Mouse (Mus musculus): ENCODE measurements around the gene Ggcx. TPM values are rescaled to one million over a fixed set of nuclear protein-coding genes. Genes with fewer than 3 reads are reported as not detected.

Ggcx gene
- polyA plus RNA-seq, 1 experiment, result 46.2 TPM

GRCm38 (mm10) chr6:72383952-72384351 is 30.2 kb upstream of the Ggcx start:
- Histone ChIP-seq H3K4me3 (replicated peaks; ENCODE audit: extremely low read depth, low read depth, low read length) (no peak overlapping the region), H3K4me1 (ENCODE audit: control insufficient read depth, insufficient read depth, low read length) (peaks cover 7% of the 10 kb centered on the region)
- no peak for TF ChIP-seq CTCF (IDR thresholded peaks at IDR 0.05; ENCODE audit: insufficient read depth, low read length)
- TF ChIP-seq POLR2A (IDR thresholded peaks at IDR 0.05; ENCODE audit: borderline replicate concordance, extremely low read depth, low read depth, low read length), result no peak
- 91% methylated on average over 7 of the region's 7 CpGs for WGBS
- no peak for DNase-seq

DNA sequence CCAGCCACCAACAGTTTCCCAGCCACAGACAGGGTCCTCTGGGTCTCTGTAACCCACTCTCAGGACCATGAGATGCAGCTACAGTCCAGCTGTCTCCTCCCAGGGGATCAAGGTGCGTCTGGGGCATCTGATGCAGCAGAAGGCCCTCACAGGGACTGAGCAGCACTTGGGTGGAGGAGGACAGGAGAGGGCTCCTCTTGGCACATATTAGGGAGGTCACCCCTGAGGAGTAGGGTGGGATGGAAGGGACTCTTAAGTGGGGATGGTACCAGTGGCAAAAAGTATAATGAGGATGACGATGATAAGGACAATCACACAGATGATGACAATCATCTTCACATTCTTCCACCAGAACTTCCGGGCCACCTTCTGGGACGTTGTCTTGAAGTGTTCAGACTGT is 28.9 kb upstream of the Ggcx start:
- H3K4me3 ChIP-seq (replicated peaks; ENCODE audit: extremely low read depth, low read depth, low read length), result no peak overlapping the region
- peaks cover 6% of the 10 kb centered on the region for H3K4me1 ChIP-seq (ENCODE audit: control insufficient read depth, insufficient read depth, low read length)
- no peak for TF ChIP-seq CTCF (IDR thresholded peaks at IDR 0.05; ENCODE audit: insufficient read depth, low read length)
- DNase-seq, result no peak
- 72% methylated on average over 4 of the region's 4 CpGs for WGBS

DNA sequence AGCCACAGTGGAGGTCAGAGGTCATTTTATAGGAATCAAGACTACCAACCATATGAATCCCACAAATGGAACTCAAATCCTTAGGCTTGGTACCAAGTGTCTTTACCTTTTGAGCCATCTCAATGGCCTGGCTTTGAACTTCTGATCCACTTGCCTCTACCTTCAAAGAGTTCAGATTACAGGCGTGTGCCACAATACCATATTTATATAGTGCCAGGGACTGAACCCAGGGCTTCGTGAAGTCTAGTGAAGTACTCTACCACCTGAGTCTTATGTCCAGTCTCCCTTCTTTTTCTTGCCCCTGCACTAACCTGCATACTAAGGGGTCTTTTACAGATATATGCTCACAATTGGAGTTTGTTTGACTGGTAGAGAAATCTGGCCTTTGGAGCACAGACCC is 27.5 kb upstream of the Ggcx start:
- H3K4me1 ChIP-seq (ENCODE audit: control insufficient read depth, insufficient read depth, low read length), result peaks cover 6% of the 10 kb centered on the region
- no peak overlapping the region for H3K4me3 ChIP-seq (replicated peaks; ENCODE audit: extremely low read depth, low read depth, low read length)
- no peak for DNase-seq
- TF ChIP-seq CTCF (IDR thresholded peaks at IDR 0.05; ENCODE audit: insufficient read depth, low read length), result no peak
- no peak for TF ChIP-seq POLR2A (IDR thresholded peaks at IDR 0.05; ENCODE audit: borderline replicate concordance, extremely low read depth, low read depth, low read length)
- WGBS, result 91% methylated on average over 2 of the region's 2 CpGs

DNA sequence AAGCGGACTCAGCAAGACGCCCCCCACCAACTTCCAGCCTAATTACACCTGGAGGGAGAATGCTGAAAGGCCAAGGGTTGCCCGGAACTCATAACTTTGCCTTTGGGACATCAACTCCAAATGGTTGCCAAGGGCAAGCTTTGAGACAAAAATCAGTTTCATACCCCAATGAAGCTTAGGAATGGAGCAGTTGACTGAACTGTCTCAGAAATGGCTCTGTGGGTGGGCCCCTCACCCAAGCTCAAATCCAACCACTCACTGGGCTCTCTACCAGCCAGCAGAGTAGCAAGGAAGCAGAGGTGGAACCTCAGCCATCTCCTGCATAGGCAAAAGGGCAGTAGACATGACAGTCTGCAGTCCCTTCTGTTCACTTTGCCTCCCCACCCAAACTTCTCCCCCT is 26.3 kb upstream of the Ggcx start:
- no peak for TF ChIP-seq CTCF (IDR thresholded peaks at IDR 0.05; ENCODE audit: insufficient read depth, low read length)
- TF ChIP-seq POLR2A (IDR thresholded peaks at IDR 0.05; ENCODE audit: borderline replicate concordance, extremely low read depth, low read depth, low read length), result no peak
- Histone ChIP-seq H3K4me1 (ENCODE audit: control insufficient read depth, insufficient read depth, low read length) (peaks cover 8% of the 10 kb centered on the region), H3K4me3 (replicated peaks; ENCODE audit: extremely low read depth, low read depth, low read length) (no peak overlapping the region)
- 84% methylated on average over 3 of the region's 3 CpGs for WGBS
- no peak for DNase-seq

DNA sequence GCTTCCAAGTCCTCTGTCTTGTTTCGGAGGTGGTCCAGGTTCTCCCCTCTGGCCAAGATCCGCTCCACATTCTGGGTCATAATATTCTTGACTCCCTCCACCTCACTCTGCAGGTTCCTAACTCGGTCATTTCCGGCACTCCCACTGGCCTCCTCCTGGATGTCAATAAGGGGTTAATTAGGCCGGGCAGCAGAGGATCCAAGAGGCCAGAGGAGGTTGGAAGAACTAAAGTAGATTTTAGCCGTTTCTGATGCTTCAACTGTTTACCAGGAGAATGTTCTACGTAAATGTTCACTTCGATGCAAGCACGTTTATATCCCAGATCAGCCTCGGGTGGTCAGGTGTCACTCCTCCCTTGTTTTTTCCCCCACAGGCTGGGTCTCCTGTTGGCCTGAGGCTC is 25.8 kb upstream of the Ggcx start:
- TF ChIP-seq POLR2A (IDR thresholded peaks at IDR 0.05; ENCODE audit: borderline replicate concordance, extremely low read depth, low read depth, low read length), result no peak
- TF ChIP-seq CTCF (IDR thresholded peaks at IDR 0.05; ENCODE audit: insufficient read depth, low read length), result no peak
- 59% methylated on average over 10 of the region's 10 CpGs for WGBS
- peaks cover 8% of the 10 kb centered on the region for H3K4me1 ChIP-seq (ENCODE audit: control insufficient read depth, insufficient read depth, low read length)
- H3K4me3 ChIP-seq (replicated peaks; ENCODE audit: extremely low read depth, low read depth, low read length), result no peak overlapping the region
- DNase-seq, result no peak

- TF ChIP-seq POLR2A (IDR thresholded peaks at IDR 0.05; ENCODE audit: borderline replicate concordance, extremely low read depth, low read depth, low read length), result no peak
- no peak for TF ChIP-seq CTCF (IDR thresholded peaks at IDR 0.05; ENCODE audit: insufficient read depth, low read length)
- 58% methylated on average over 6 of the region's 6 CpGs for WGBS
- no peak for DNase-seq
- Histone ChIP-seq H3K4me1 (ENCODE audit: control insufficient read depth, insufficient read depth, low read length) (peaks cover 8% of the 10 kb centered on the region), H3K4me3 (replicated peaks; ENCODE audit: extremely low read depth, low read depth, low read length) (peak overlapping the region; percentile 50)
These were observed 25.2 kb upstream of the Ggcx start for GRCm38 (mm10) chr6:72388791-72389329.

DNA sequence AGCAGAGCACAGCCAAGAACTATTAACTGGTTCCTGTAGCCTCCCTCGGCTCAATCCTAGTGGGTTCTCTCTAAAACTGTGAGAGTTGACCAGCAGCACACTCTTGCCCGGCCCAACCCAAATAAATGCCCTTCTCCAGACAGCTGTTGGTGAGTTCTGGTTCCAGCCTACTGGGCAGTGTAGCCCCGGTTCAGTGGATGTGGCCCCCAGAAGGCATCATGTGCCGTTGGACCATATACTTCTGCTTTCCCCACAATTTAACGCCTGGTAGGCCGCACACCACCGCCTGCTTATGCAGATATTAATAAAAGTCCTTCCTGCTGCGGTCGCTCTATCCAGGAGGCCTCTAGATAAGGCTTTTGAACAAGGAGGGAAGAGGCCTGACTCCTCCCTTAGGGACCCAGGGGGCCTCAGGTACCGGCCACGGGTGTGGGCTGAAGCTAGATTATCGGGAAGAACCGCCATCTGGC is 24.6 kb upstream of the Ggcx start:
- peak overlapping the region; percentile 93 for H3K4me3 ChIP-seq (replicated peaks; ENCODE audit: extremely low read depth, low read depth, low read length)
- 2% methylated on average over 13 of the region's 13 CpGs for WGBS
- peaks cover 10% of the 10 kb centered on the region for H3K4me1 ChIP-seq (ENCODE audit: control insufficient read depth, insufficient read depth, low read length)
- TF ChIP-seq CTCF (IDR thresholded peaks at IDR 0.05; ENCODE audit: insufficient read depth, low read length), result no peak
- TF ChIP-seq POLR2A (IDR thresholded peaks at IDR 0.05; ENCODE audit: borderline replicate concordance, extremely low read depth, low read depth, low read length), result 0 out of 2 replicates have a peak, but pooled peaks have one; percentile 5
- DNase-seq, result no peak

DNA sequence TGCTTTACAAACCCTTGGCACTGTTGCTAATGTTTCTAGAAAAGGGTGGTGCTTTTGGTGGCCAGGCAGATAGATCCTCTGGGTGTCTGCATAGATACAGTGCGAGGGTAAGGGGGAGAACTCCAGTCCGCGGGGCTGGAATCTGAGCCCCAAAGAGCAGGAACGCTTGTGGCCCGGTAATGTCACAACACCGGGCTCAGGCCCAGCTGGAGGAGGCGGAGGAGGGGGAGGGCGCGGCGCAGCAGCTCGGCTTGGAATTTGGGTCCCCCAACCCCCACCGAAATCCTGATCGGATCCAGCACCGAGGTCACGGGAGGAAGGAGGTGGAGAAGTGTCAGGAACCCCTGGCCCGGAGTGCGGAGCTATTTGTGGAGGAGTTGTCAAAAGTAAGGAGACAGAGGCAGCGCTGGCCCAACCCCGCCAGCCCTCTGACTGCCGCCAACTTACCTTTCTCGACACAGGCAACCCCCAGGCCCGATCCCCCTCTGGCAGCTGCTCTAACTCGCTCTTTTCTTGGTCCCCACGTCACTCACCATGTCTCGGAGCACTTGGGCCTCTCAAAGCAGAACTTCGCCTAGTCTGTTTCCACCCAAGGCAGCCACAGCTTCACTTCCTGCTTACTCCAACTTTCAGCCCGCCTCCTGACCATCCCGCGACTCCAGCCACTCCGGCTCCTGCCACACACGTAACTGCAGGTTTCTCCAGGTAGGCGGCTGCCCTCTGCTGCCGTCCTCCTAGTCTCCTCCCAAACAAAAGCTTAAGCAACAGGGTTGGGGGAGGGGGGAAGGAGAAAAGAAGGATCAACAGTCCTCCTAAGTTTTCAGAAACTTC is 24.0 kb upstream of the Ggcx start, which contains the start of gene Vamp8:
TSS of gene Vamp8 (minus strand) at position 763 of the 831 bp plus-strand sequence.
- peak; percentile 87 for DNase-seq
- Histone ChIP-seq H3K4me1 (ENCODE audit: control insufficient read depth, insufficient read depth, low read length) (peaks cover 10% of the 10 kb centered on the region), H3K4me3 (replicated peaks; ENCODE audit: extremely low read depth, low read depth, low read length) (peak within 1 kb of the TSS; percentile 93)
- peak; percentile 82; the same call in 1 of the 2 replicates for TF ChIP-seq POLR2A (IDR thresholded peaks at IDR 0.05; ENCODE audit: borderline replicate concordance, extremely low read depth, low read depth, low read length)
- TF ChIP-seq CTCF (IDR thresholded peaks at IDR 0.05; ENCODE audit: insufficient read depth, low read length), result no peak
- under 1% methylated on average over 33 of the region's 33 CpGs for WGBS

GRCm38 (mm10) chr6:72390795-72391521 is 23.1 kb upstream of the Ggcx start:
- peak; percentile 71 for DNase-seq
- WGBS, result 16% methylated on average over 12 of the region's 12 CpGs

More at GRCm38 (mm10) chr6:72390795-72391521, 23.1 kb upstream of the Ggcx start:
- Histone ChIP-seq H3K4me1 (ENCODE audit: control insufficient read depth, insufficient read depth, low read length) (peaks cover 10% of the 10 kb centered on the region), H3K4me3 (replicated peaks; ENCODE audit: extremely low read depth, low read depth, low read length) (peak overlapping the region; percentile 35)
- TF ChIP-seq CTCF (IDR thresholded peaks at IDR 0.05; ENCODE audit: insufficient read depth, low read length) (no peak), POLR2A (IDR thresholded peaks at IDR 0.05; ENCODE audit: borderline replicate concordance, extremely low read depth, low read depth, low read length) (peak; percentile 50; the same call in 1 of the 2 replicates)

Measured in lung, adult 2 months (tissue).